Mouse (Mus musculus) heart, adult 2 months (tissue): ENCODE measurements around the gene Calm2.

Experiments
- CTCF ChIP-seq: fragments of 200-600 bp; IDR thresholded peaks from 2 replicates; pipeline ENCODE4 v1.8.1; 2022; ENCODE audit warnings: antibody characterized with exemption, mild to moderate bottlenecking, moderate library complexity
- EP300 ChIP-seq: fragments of 200-500 bp; IDR thresholded peaks from 2 replicates; pipeline ENCODE4 v1.6.1; 2011; ENCODE audit warnings: low read depth, low read length, control low read depth; ENCODE audit not compliant: insufficient read depth
- POLR2A ChIP-seq: fragments of 200-500 bp; IDR thresholded peaks from 2 replicates; pipeline ENCODE4 v1.6.1; 2011; ENCODE audit warnings: mild to moderate bottlenecking, low read depth, low read length, control low read depth; ENCODE audit not compliant: insufficient read depth

- TF ChIP-seq CTCF (no peak), POLR2A (no peak), EP300 (no peak)
These were observed 6.6 kb upstream of the Calm2 start for GRCm38 (mm10) chr17:87453336-87453735.
